Mouse (Mus musculus): ENCODE results near the gene Phf21a. TPM values are rescaled to one million over a fixed set of nuclear protein-coding genes. Genes with fewer than 3 reads are reported as not detected.
A peak's percentile ranks its signal among the peaks of the same experiment; 100 is the strongest.

The Phf21a gene
- polyA plus RNA-seq, 1 experiment from 2014 or later, result 38.3 TPM

DNA sequence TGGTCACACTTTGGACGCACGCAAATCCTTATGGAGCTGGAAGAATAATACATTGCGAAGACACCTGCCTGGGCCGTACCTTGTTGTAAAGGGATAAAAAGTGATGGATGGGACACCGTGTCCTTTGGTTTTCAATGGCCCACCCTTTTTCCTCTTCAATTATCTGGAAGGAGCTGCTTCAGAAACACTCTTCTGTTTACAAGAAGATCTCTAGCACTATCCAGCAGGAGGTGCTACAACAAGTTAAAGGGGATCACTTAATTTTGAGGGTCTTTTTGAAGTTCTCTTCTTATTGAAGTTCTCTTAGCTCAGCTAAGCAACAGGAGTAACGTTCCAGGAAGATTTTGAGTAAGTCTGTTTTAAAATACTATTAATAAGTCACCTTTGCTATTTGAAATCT, 94.1 kb downstream of the Phf21a start:
- Histone ChIP-seq H3K27ac (no peak overlapping the region), H3K4me1 (peaks cover 50% of the 10 kb centered on the region), H3K9me3 (no peaks in the 10 kb centered on the region), H3K4me3 (peak overlapping the region; percentile 79), H3K27me3 (ENCODE audit: poor library complexity, severe bottlenecking) (no peaks in the 10 kb centered on the region), H3K36me3 (replicated peaks) (no peaks in the 10 kb centered on the region)
- WGBS, result 72% methylated on average over 6 of the region's 6 CpGs
- no peak for DNase-seq (ENCODE audit: extremely low spot score, low spot score)

GRCm38 (mm10) chr2:92188744-92189143, 95.8 kb downstream of the Phf21a start:
- H3K36me3 ChIP-seq (replicated peaks), result no peaks in the 10 kb centered on the region
- no peak overlapping the region for H3K27ac ChIP-seq
- WGBS, result 76% methylated on average over 3 of the region's 3 CpGs

GRCm38 (mm10) chr2:92190960-92191359, 98.0 kb downstream of the Phf21a start:
- DNase-seq (ENCODE audit: extremely low spot score, low spot score), result no peak
- Histone ChIP-seq H3K9me3 (no peaks in the 10 kb centered on the region), H3K36me3 (replicated peaks) (no peaks in the 10 kb centered on the region), H3K27me3 (ENCODE audit: poor library complexity, severe bottlenecking) (no peaks in the 10 kb centered on the region), H3K4me3 (no peak overlapping the region), H3K4me1 (peaks cover 39% of the 10 kb centered on the region), H3K27ac (no peak overlapping the region)
- WGBS, result 73% methylated on average over 5 of the region's 5 CpGs

More at GRCm38 (mm10) chr2:92188744-92189143, 95.8 kb downstream of the Phf21a start:
- DNase-seq (ENCODE audit: extremely low spot score, low spot score), result no peak
- peak overlapping the region; percentile 79; the same call in 1 of the 2 replicates for H3K4me3 ChIP-seq
- peaks cover 47% of the 10 kb centered on the region for H3K4me1 ChIP-seq
- no peaks in the 10 kb centered on the region for H3K27me3 ChIP-seq (ENCODE audit: poor library complexity, severe bottlenecking)
- no peaks in the 10 kb centered on the region for H3K9me3 ChIP-seq

DNA sequence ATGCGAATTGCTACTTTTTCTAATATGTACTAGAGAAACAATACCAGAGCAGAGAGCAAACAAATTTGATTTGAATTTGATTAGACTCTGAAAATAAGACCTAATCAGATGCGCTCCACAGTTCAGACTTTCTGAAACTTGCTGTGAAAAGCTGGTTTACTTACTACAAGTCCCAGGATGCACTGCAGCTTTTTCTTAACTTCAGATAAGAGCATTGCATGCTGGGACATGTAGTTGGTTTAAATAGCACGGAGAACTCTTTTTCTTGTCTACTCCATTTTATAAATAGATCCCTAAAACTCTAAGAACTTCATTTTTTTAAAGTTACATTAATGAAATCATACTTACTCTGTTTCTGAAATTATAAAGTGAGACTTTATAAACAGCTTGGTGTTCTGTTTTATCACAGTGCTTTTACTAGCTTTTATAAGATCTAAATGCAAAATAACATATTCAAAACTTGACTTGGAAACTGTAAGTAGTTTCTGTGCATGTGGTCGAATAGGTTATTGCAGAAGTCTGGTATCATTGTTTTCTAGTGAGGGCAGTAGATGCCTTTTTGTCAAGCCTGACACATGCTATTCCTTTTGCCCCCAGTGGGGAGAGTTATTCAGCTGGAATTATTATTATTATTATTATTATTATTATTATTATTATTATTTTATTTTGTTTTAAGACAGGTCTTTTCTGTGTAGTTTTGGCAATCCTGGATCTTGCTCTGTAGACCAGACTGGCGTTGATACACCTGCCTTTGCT, 99.1 kb downstream of the Phf21a start:
- no peaks in the 10 kb centered on the region for H3K27me3 ChIP-seq (ENCODE audit: poor library complexity, severe bottlenecking)
- peaks cover 29% of the 10 kb centered on the region for H3K4me1 ChIP-seq
- H3K4me3 ChIP-seq, result no peak overlapping the region
- H3K9me3 ChIP-seq, result no peaks in the 10 kb centered on the region
- WGBS, result 81% methylated on average over 5 of the region's 5 CpGs
- no peak overlapping the region for H3K27ac ChIP-seq
- no peaks in the 10 kb centered on the region for H3K36me3 ChIP-seq (replicated peaks)
- no peak for DNase-seq (ENCODE audit: extremely low spot score, low spot score)

DNA sequence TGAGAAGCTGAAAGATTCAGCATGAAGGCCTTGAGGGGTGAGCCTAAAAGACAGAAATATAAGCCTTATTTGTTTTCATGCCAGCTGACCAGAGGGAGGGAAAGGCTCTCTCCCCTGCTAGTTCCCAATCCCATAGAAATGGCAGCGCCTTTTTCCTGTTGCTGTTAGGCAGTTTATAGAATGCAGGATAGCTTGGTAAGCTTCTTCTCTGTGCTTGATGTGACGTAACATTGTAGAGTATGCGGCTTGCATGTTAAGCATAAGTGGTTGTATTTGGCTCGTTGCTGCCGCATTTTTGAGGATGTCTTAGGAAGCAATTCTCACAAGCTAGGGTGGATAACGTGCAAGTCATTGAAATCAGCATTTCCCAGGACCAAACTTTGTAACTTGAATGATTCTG, 105.2 kb downstream of the Phf21a start:
- no peak for DNase-seq (ENCODE audit: extremely low spot score, low spot score)
- 81% methylated on average over 6 of the region's 6 CpGs for WGBS
- Histone ChIP-seq H3K4me3 (no peak overlapping the region), H3K27me3 (ENCODE audit: poor library complexity, severe bottlenecking) (no peaks in the 10 kb centered on the region), H3K36me3 (replicated peaks) (no peaks in the 10 kb centered on the region), H3K4me1 (peaks cover 20% of the 10 kb centered on the region; the same call in 1 of the 2 replicates), H3K27ac (no peak overlapping the region), H3K9me3 (no peaks in the 10 kb centered on the region)

DNA sequence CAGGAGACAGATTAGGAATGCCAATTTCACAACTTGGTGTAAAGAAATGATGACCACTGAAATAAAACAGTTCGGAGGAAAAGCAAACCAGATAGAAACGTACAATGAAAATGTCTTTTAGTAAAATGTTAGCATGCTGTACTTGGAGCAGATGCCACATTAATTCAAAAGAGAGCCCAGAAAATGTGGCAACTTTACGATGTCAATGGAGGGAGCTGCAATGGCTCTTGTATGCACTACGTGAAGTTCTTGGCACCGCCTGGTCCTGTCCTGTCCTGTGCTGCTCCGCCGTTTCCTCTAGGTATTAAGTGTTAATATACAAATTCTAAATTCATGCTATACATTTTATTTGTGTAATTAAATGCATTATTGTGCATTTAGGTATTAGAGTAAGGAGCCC, 105.8 kb downstream of the Phf21a start:
- Histone ChIP-seq H3K27me3 (ENCODE audit: poor library complexity, severe bottlenecking) (no peaks in the 10 kb centered on the region), H3K27ac (no peak overlapping the region), H3K36me3 (replicated peaks) (no peaks in the 10 kb centered on the region), H3K4me1 (peaks cover 20% of the 10 kb centered on the region; the same call in 1 of the 2 replicates), H3K4me3 (no peak overlapping the region), H3K9me3 (no peaks in the 10 kb centered on the region)
- WGBS, result 92% methylated on average over 7 of the region's 7 CpGs
- no peak for DNase-seq (ENCODE audit: extremely low spot score, low spot score)

GRCm38 (mm10) chr2:92199562-92200286, 106.8 kb downstream of the Phf21a start:
- no peak overlapping the region for H3K27ac ChIP-seq
- no peak for DNase-seq (ENCODE audit: extremely low spot score, low spot score)
- H3K4me1 ChIP-seq, result peaks cover 28% of the 10 kb centered on the region
- no peaks in the 10 kb centered on the region for H3K36me3 ChIP-seq (replicated peaks)
- no peaks in the 10 kb centered on the region for H3K9me3 ChIP-seq
- no peaks in the 10 kb centered on the region for H3K27me3 ChIP-seq (ENCODE audit: poor library complexity, severe bottlenecking)
- WGBS, result 80% methylated on average over 10 of the region's 10 CpGs
- H3K4me3 ChIP-seq, result no peak overlapping the region

- Histone ChIP-seq H3K9me3 (no peaks in the 10 kb centered on the region), H3K27me3 (ENCODE audit: poor library complexity, severe bottlenecking) (no peaks in the 10 kb centered on the region), H3K27ac (no peak overlapping the region), H3K4me1 (peaks cover 46% of the 10 kb centered on the region), H3K36me3 (replicated peaks) (no peaks in the 10 kb centered on the region), H3K4me3 (no peak overlapping the region)
- DNase-seq (ENCODE audit: extremely low spot score, low spot score), result no peak
- WGBS, result 78% methylated on average over 4 of the region's 4 CpGs
Measured at GRCm38 (mm10) chr2:92202319-92203040, 109.6 kb downstream of the Phf21a start.

DNA sequence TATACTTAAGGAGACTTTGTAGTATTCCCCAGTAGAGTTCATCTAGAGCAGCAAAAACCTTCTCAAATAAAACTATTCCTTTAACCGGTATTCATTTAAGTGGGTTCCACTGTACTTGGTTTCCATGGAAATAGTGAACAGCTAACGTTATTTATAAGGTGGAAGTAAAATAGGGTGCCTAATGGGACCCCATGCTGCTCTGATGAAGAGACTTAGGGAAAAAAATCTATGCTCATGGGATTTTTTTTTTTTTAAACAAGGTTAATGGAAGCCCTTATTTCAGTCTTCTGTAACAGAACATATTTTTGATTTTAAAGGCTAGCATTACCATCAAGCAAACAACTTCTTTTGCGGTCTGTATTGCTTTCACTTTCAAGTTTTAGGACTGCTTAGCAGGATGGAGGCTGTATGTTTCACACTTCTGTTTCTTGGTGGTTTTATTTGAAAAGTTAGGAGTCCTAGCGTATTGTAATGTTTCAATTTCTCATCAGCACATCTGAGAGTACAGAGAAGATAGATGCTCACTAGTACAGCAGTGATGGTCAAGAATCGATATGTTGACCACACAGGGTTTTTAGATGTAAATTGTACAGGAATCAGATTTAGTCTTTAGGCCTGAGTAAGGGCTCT, 112.2 kb downstream of the Phf21a start:
- Histone ChIP-seq H3K4me1 (peaks cover 33% of the 10 kb centered on the region), H3K27me3 (ENCODE audit: poor library complexity, severe bottlenecking) (no peaks in the 10 kb centered on the region), H3K27ac (0 out of 2 replicates have a peak overlapping the region, but pooled peaks have one; percentile 30), H3K4me3 (no peak overlapping the region), H3K9me3 (no peaks in the 10 kb centered on the region), H3K36me3 (replicated peaks) (peaks cover 1% of the 10 kb centered on the region; the same call in 1 of the 2 replicates)
- DNase-seq (ENCODE audit: extremely low spot score, low spot score), result no peak
- WGBS, result 77% methylated on average over 5 of the region's 5 CpGs

DNA sequence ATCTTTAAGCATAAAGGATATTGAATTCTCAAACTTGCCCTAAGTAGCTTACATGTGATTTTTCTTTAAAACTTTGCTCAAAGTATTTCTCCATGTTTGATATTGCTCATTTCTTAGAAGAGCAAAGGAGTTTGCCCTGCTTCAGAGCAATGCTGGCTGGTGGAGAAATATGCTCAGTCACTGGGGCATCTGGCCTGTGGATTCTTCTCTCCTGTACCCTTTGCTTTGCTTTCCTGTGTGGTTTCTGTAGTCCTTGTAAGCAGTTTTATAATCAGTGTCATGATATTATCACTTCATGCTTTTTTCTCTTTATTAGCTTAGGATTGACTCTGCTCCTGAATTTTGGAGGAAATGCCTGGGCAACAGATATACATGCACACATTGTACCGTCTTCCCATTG, 117.5 kb downstream of the Phf21a start:
- peaks cover 11% of the 10 kb centered on the region for H3K4me1 ChIP-seq
- H3K36me3 ChIP-seq (replicated peaks), result peaks cover 29% of the 10 kb centered on the region
- DNase-seq (ENCODE audit: extremely low spot score, low spot score), result no peak
- WGBS, result 94% methylated on average over 1 of the region's 1 CpGs
- H3K27me3 ChIP-seq (ENCODE audit: poor library complexity, severe bottlenecking), result no peaks in the 10 kb centered on the region
- H3K4me3 ChIP-seq, result no peak overlapping the region
- H3K27ac ChIP-seq, result no peak overlapping the region
- no peaks in the 10 kb centered on the region for H3K9me3 ChIP-seq

GRCm38 (mm10) chr2:92221431-92221830, 128.5 kb downstream of the Phf21a start:
- H3K9me3 ChIP-seq, result no peaks in the 10 kb centered on the region
- no peaks in the 10 kb centered on the region for H3K27me3 ChIP-seq (ENCODE audit: poor library complexity, severe bottlenecking)
- H3K27ac ChIP-seq, result no peak overlapping the region
- 91% methylated on average over 6 of the region's 6 CpGs for WGBS
- H3K36me3 ChIP-seq (replicated peaks), result peaks cover 71% of the 10 kb centered on the region
- DNase-seq (ENCODE audit: extremely low spot score, low spot score), result no peak
- no peak overlapping the region for H3K4me3 ChIP-seq
- H3K4me1 ChIP-seq, result no peaks in the 10 kb centered on the region

- Histone ChIP-seq H3K36me3 (replicated peaks) (peaks cover 77% of the 10 kb centered on the region), H3K9me3 (no peaks in the 10 kb centered on the region), H3K27ac (no peak overlapping the region), H3K27me3 (ENCODE audit: poor library complexity, severe bottlenecking) (no peaks in the 10 kb centered on the region), H3K4me1 (no peaks in the 10 kb centered on the region), H3K4me3 (no peak overlapping the region)
- DNase-seq (ENCODE audit: extremely low spot score, low spot score), result no peak
- 79% methylated on average over 1 of the region's 1 CpGs for WGBS
Measured at GRCm38 (mm10) chr2:92225592-92225991, 132.7 kb downstream of the Phf21a start.
